Mouse (Mus musculus): ENCODE data around the gene Eef1akmt2. TPM values are rescaled to one million over a fixed set of nuclear protein-coding genes. Genes with fewer than 3 reads are reported as not detected.

The Eef1akmt2 gene
- polyA plus RNA-seq, 1 experiment from 2014 or later = 74.1 TPM

GRCm38 (mm10) chr7:132817056-132817455, 35.4 kb downstream of the Eef1akmt2 start:
- WGBS = 92% methylated on average over 6 of the region's 6 CpGs
- H3K36me3 ChIP-seq (ENCODE audit: control insufficient read depth, insufficient read depth, low read length) = no peaks in the 10 kb centered on the region; the same call in 1 of the 2 replicates
- no peak overlapping the region for H3K4me3 ChIP-seq (ENCODE audit: low read depth, low read length)
- no peak overlapping the region for H3K27ac ChIP-seq (ENCODE audit: low read length)
- H3K9me3 ChIP-seq (ENCODE audit: control insufficient read depth, low read depth, low read length) = no peaks in the 10 kb centered on the region
- no peak for ATAC-seq (ENCODE audit: insufficient number of reproducible peaks, insufficient read depth, low FRiP score, low read depth)
- no peaks in the 10 kb centered on the region for H3K27me3 ChIP-seq (ENCODE audit: control insufficient read depth, insufficient read depth, low read length)
- H3K4me1 ChIP-seq (ENCODE audit: control insufficient read depth, insufficient read depth, low read length) = 0 out of 2 replicates have a peak, but pooled peaks cover 4% of the 10 kb centered on the region
- no peak overlapping the region for H3K9ac ChIP-seq (replicated peaks; ENCODE audit: low read depth, low read length)
- no peak overlapping the region for H3K4me2 ChIP-seq (replicated peaks; ENCODE audit: low read depth, low read length)

DNA sequence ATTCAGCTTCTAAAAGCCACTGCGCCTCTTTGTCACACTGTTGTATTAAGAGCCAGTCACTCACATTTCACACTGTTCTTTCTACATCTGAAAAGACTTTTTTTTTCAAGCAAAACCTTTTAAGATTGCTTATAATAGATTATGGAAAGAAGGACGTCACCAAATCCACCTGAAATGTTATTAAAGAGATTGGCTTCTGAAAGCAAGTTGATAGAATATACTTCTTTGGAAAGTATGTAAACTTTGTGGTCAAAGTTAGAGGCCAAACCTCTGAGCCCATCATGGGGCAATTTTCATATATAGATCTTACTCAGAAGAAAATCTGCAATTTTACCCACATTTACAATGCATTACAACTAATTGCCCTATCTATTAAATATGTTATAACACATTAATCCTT, 35.9 kb downstream of the Eef1akmt2 start:
- 65% methylated on average over 2 of the region's 2 CpGs for WGBS
- H3K36me3 ChIP-seq (ENCODE audit: control insufficient read depth, insufficient read depth, low read length) = no peaks in the 10 kb centered on the region; the same call in 1 of the 2 replicates
- H3K27ac ChIP-seq (ENCODE audit: low read length) = no peak overlapping the region
- H3K4me1 ChIP-seq (ENCODE audit: control insufficient read depth, insufficient read depth, low read length) = 0 out of 2 replicates have a peak, but pooled peaks cover 9% of the 10 kb centered on the region
- no peaks in the 10 kb centered on the region for H3K9me3 ChIP-seq (ENCODE audit: control insufficient read depth, low read depth, low read length)
- H3K4me2 ChIP-seq (replicated peaks; ENCODE audit: low read depth, low read length) = no peak overlapping the region
- no peak overlapping the region for H3K4me3 ChIP-seq (ENCODE audit: low read depth, low read length)
- H3K27me3 ChIP-seq (ENCODE audit: control insufficient read depth, insufficient read depth, low read length) = no peaks in the 10 kb centered on the region
- H3K9ac ChIP-seq (replicated peaks; ENCODE audit: low read depth, low read length) = no peak overlapping the region
- ATAC-seq (ENCODE audit: insufficient number of reproducible peaks, insufficient read depth, low FRiP score, low read depth) = no peak

DNA sequence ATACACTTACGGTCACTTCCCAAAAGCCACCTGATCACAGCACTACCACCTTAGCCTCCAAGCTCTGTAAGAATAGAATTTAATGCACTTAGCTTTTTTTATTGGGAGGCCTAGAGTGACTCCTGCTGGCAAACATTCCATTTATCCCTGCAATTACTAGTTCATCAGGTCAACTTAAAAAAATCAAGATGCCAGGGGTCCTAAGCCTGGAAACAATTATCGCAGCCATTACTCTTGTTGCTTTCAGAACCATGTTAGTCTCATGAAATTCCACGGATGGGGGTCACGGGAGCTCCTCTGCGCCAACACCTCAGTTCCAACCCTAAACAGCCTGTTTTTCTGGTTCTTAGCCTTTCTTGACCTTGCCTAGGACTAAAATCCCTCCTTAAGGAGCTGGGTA, 37.4 kb downstream of the Eef1akmt2 start:
- Histone ChIP-seq H3K27ac (ENCODE audit: low read length) (no peak overlapping the region), H3K27me3 (ENCODE audit: control insufficient read depth, insufficient read depth, low read length) (no peaks in the 10 kb centered on the region), H3K9ac (replicated peaks; ENCODE audit: low read depth, low read length) (no peak overlapping the region), H3K4me2 (replicated peaks; ENCODE audit: low read depth, low read length) (no peak overlapping the region), H3K36me3 (ENCODE audit: control insufficient read depth, insufficient read depth, low read length) (no peaks in the 10 kb centered on the region), H3K9me3 (ENCODE audit: control insufficient read depth, low read depth, low read length) (no peaks in the 10 kb centered on the region), H3K4me3 (ENCODE audit: low read depth, low read length) (no peak overlapping the region), H3K4me1 (ENCODE audit: control insufficient read depth, insufficient read depth, low read length) (peaks cover 22% of the 10 kb centered on the region)
- WGBS = 64% methylated on average over 5 of the region's 5 CpGs
- no peak for ATAC-seq (ENCODE audit: insufficient number of reproducible peaks, insufficient read depth, low FRiP score, low read depth)

GRCm38 (mm10) chr7:132814089-132814450, 38.4 kb downstream of the Eef1akmt2 start:
- H3K4me1 ChIP-seq (ENCODE audit: control insufficient read depth, insufficient read depth, low read length) = peaks cover 32% of the 10 kb centered on the region
- peak overlapping the region; percentile 89 for H3K27ac ChIP-seq (ENCODE audit: low read length)
- H3K4me2 ChIP-seq (replicated peaks; ENCODE audit: low read depth, low read length) = peak overlapping the region; percentile 90
- H3K9me3 ChIP-seq (ENCODE audit: control insufficient read depth, low read depth, low read length) = no peaks in the 10 kb centered on the region
- WGBS = 1% methylated on average over 7 of the region's 7 CpGs
- H3K4me3 ChIP-seq (ENCODE audit: low read depth, low read length) = peak overlapping the region; percentile 73
- H3K27me3 ChIP-seq (ENCODE audit: control insufficient read depth, insufficient read depth, low read length) = no peaks in the 10 kb centered on the region
- H3K36me3 ChIP-seq (ENCODE audit: control insufficient read depth, insufficient read depth, low read length) = no peaks in the 10 kb centered on the region
- peak overlapping the region; percentile 74; the same call in 1 of the 2 replicates for H3K9ac ChIP-seq (replicated peaks; ENCODE audit: low read depth, low read length)
- ATAC-seq (ENCODE audit: insufficient number of reproducible peaks, insufficient read depth, low FRiP score, low read depth) = no peak

- peak within 1 kb of the TSS; percentile 89 for H3K27ac ChIP-seq (ENCODE audit: low read length)
- no peaks in the 10 kb centered on the region for H3K9me3 ChIP-seq (ENCODE audit: control insufficient read depth, low read depth, low read length)
- under 1% methylated on average over 78 of the region's 85 CpGs for WGBS
- H3K4me1 ChIP-seq (ENCODE audit: control insufficient read depth, insufficient read depth, low read length) = peaks cover 37% of the 10 kb centered on the region
- peak within 1 kb of the TSS; percentile 73 for H3K4me3 ChIP-seq (ENCODE audit: low read depth, low read length)
- H3K4me2 ChIP-seq (replicated peaks; ENCODE audit: low read depth, low read length) = peak within 1 kb of the TSS; percentile 90
- H3K36me3 ChIP-seq (ENCODE audit: control insufficient read depth, insufficient read depth, low read length) = no peaks in the 10 kb centered on the region
- H3K9ac ChIP-seq (replicated peaks; ENCODE audit: low read depth, low read length) = peak within 1 kb of the TSS; percentile 74
- H3K27me3 ChIP-seq (ENCODE audit: control insufficient read depth, insufficient read depth, low read length) = no peaks in the 10 kb centered on the region
- ATAC-seq (ENCODE audit: insufficient number of reproducible peaks, insufficient read depth, low FRiP score, low read depth) = peak; percentile 74
Observed at GRCm38 (mm10) chr7:132813416-132814088, 38.9 kb downstream of the Eef1akmt2 start, which contains the start of gene Fam53b. Gene Fam53b, minus strand, starts transcription at chr7:132813886.

- Histone ChIP-seq H3K4me1 (ENCODE audit: control insufficient read depth, insufficient read depth, low read length) (peaks cover 44% of the 10 kb centered on the region), H3K27me3 (ENCODE audit: control insufficient read depth, insufficient read depth, low read length) (no peaks in the 10 kb centered on the region), H3K36me3 (ENCODE audit: control insufficient read depth, insufficient read depth, low read length) (no peaks in the 10 kb centered on the region), H3K4me2 (replicated peaks; ENCODE audit: low read depth, low read length) (peak overlapping the region; percentile 90), H3K27ac (ENCODE audit: low read length) (peak overlapping the region; percentile 89), H3K9ac (replicated peaks; ENCODE audit: low read depth, low read length) (peak overlapping the region; percentile 74), H3K9me3 (ENCODE audit: control insufficient read depth, low read depth, low read length) (no peaks in the 10 kb centered on the region), H3K4me3 (ENCODE audit: low read depth, low read length) (peak overlapping the region; percentile 73)
- peak; percentile 4; the same call in 1 of the 2 replicates for ATAC-seq (ENCODE audit: insufficient number of reproducible peaks, insufficient read depth, low FRiP score, low read depth)
- WGBS = under 1% methylated on average over 56 of the region's 59 CpGs
Observed at GRCm38 (mm10) chr7:132812619-132813415, 39.7 kb downstream of the Eef1akmt2 start.

DNA sequence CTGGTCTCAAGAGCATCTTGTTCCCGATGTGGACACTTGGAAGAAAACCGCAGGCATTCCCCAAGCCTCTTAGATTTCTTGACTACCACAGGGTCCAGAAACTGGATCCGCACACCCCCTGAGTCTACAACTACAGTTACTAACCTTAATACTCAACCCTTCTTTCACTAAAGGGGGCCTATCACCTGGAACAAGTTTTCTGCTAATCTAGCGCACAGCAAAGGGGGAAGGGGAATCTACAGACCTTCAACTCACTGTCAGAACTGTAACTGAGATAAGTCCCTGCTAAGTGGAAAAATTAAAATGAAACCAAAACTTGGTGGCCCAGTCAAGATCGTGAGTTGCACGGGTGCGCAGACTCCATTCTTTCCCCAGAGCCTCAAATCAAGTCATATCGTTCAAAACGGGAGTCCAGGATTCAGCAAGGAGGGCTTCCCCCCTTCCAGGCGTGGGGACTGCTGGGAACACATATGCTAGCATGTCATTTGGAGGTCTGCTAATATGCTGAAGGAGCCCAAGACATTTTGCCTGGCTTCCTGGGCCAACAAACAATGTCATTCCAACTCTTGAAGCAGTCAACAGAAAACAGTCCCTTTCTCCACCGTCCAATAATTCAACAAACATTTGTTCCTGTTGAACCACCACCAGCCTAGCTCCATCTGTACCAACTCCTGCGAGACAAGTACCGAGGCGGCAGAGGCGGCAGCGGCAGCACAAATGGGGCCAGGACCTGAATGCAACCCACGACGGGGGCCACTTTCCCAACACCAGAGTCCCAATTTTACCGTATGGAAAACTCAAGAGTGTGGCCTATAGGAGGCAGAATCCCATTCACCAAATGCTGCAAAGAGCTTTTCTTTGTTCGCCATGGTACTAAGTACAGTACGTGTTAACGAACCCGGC, 40.5 kb downstream of the Eef1akmt2 start:
- no peaks in the 10 kb centered on the region for H3K27me3 ChIP-seq (ENCODE audit: control insufficient read depth, insufficient read depth, low read length)
- peak overlapping the region; percentile 90 for H3K4me2 ChIP-seq (replicated peaks; ENCODE audit: low read depth, low read length)
- H3K27ac ChIP-seq (ENCODE audit: low read length) = peak overlapping the region; percentile 89; the same call in 1 of the 2 replicates
- ATAC-seq (ENCODE audit: insufficient number of reproducible peaks, insufficient read depth, low FRiP score, low read depth) = no peak
- peaks cover 53% of the 10 kb centered on the region for H3K4me1 ChIP-seq (ENCODE audit: control insufficient read depth, insufficient read depth, low read length)
- no peaks in the 10 kb centered on the region for H3K36me3 ChIP-seq (ENCODE audit: control insufficient read depth, insufficient read depth, low read length)
- H3K9me3 ChIP-seq (ENCODE audit: control insufficient read depth, low read depth, low read length) = no peaks in the 10 kb centered on the region
- H3K9ac ChIP-seq (replicated peaks; ENCODE audit: low read depth, low read length) = peak overlapping the region; percentile 74
- WGBS = 22% methylated on average over 23 of the region's 23 CpGs
- peak overlapping the region; percentile 73 for H3K4me3 ChIP-seq (ENCODE audit: low read depth, low read length)

DNA sequence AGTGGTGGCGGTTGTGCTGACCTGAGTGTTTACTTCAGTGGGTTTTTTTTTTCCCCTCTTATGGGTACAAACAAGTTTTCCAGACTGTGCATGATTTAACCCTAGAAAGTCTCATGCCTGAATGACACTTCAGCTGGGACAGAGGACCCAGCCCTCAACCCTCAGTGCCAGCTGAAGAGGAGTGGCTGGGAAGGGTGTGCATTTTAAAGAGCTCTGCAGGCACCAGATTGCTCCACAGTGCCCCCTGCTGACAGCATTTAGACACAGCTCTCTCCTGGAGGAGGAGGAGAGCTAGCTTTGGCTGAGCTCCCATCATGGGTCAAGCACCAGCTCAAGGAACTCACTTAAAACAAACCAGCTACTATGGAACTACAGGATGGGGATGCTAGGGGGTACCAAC, 41.6 kb downstream of the Eef1akmt2 start:
- Histone ChIP-seq H3K36me3 (ENCODE audit: control insufficient read depth, insufficient read depth, low read length) (no peaks in the 10 kb centered on the region), H3K27me3 (ENCODE audit: control insufficient read depth, insufficient read depth, low read length) (no peaks in the 10 kb centered on the region), H3K4me3 (ENCODE audit: low read depth, low read length) (no peak overlapping the region), H3K9me3 (ENCODE audit: control insufficient read depth, low read depth, low read length) (no peaks in the 10 kb centered on the region), H3K27ac (ENCODE audit: low read length) (no peak overlapping the region; the same call in 1 of the 2 replicates), H3K4me1 (ENCODE audit: control insufficient read depth, insufficient read depth, low read length) (peaks cover 64% of the 10 kb centered on the region), H3K4me2 (replicated peaks; ENCODE audit: low read depth, low read length) (no peak overlapping the region; the same call in 1 of the 2 replicates), H3K9ac (replicated peaks; ENCODE audit: low read depth, low read length) (no peak overlapping the region)
- ATAC-seq (ENCODE audit: insufficient number of reproducible peaks, insufficient read depth, low FRiP score, low read depth) = peak; percentile 34; the same call in 1 of the 2 replicates
- WGBS = 49% methylated on average over 1 of the region's 1 CpGs

Data from stomach, embryonic 14.5 days (tissue).